Comparison of ENCODE assay signal across 9 mouse cellular contexts in the genomic region with DNA sequence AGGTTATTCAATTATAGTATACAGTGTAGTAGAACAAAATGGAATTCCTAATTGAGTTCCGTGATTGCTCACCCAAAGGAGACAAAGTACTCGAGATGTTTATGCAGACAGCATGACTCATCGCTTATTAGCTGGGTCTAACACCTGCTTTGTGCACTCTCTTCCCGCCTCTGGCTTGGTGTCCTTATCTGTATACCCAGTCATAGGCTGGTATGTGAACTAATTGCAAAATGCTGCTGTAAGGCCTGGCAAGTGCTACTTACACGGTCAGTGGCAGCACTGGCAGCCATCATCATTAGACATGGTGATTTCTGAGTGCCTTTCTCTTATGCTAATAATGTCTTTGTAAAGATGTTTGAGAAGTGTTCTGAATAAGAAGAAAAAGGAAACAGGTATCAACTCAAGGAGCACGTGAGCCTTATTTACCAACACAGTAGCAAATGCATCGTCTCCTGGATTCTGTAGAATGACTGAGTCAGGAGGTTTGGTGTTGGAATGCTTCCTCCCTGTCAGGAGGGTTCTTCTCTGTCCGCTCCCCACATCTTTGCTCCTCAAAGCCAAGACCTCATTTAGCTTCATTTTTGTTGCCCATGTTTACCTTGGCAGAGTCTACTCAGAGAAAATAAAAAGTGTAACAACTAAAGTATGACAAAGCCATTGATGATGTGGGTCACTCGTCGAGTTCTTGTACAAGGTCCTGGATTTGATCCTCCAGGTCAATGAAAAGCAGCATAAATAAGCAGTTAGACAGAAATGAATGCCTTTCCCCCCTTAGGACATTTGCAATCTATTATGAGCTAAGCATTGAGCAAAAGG.
DNase-seq lines count a peak whose midpoint lies in the region; ATAC-seq and TF ChIP-seq lines count a peak whose summit lies in the region.
"Had no signal": no experiment of that assay in that cellular context is flagged by ENCODE, and none has a peak within 500 bp of the region (broad histone marks: within the 10 kb centered on the region; RNA-seq: fewer than 3 reads in every experiment).

No protein-coding gene starts in this region.

- no peak for TF ChIP-seq CTCF in bone marrow, adult 2 months (IDR thresholded peaks at IDR 0.05; ENCODE audit: control insufficient read depth, insufficient read depth, low read length)

- no peak for DNase-seq in heart, embryonic 10.5 days (ENCODE audit: low spot score)
- no peak for DNase-seq in heart, adult 8-10 months (ENCODE audit: low spot score)
- DNase-seq in 416B (ENCODE audit: low read depth), result peak; percentile 89
- no peak for DNase-seq in liver, embryonic 11.5 days (ENCODE audit: low spot score)
- no peak for DNase-seq in cerebellum, adult 9-10 months
- no peak for DNase-seq in left cerebral cortex, adult 18-20 months (ENCODE audit: low spot score in 2 of 2)
- DNase-seq in cerebellum, adult 11-12 months, result no peak
- DNase-seq: gastrocnemius, postnatal 25 days had no signal

- 68% methylated on average over 10 of the region's 10 CpGs for WGBS in heart, embryonic 10.5 days
- WGBS in bone marrow, adult 2 months, result 51% methylated on average over 10 of the region's 10 CpGs
- WGBS in liver, embryonic 11.5 days, result 58% methylated on average over 10 of the region's 10 CpGs

- no peak overlapping the region for H3K4me2 ChIP-seq in liver, embryonic 11.5 days

- ATAC-seq in liver, embryonic 11.5 days (replicated peaks; ENCODE audit: low FRiP score), result peak; percentile 95

- H3K36me3 ChIP-seq in heart, embryonic 10.5 days, result no peaks in the 10 kb centered on the region
- no peaks in the 10 kb centered on the region for H3K36me3 ChIP-seq in liver, embryonic 11.5 days (ENCODE audit: control insufficient read depth, insufficient read depth, low read length)

- peaks cover 37% of the 10 kb centered on the region for H3K4me1 ChIP-seq in heart, embryonic 10.5 days
- H3K4me1 ChIP-seq in bone marrow, adult 2 months (ENCODE audit: control insufficient read depth, insufficient read depth, low read length), result no peaks in the 10 kb centered on the region; the same call in none of the 2 replicates
- peaks cover 44% of the 10 kb centered on the region for H3K4me1 ChIP-seq in liver, embryonic 11.5 days (replicated peaks; ENCODE audit: control insufficient read depth, insufficient read depth, low read length)

- H3K9me3 ChIP-seq in heart, embryonic 10.5 days, result no peaks in the 10 kb centered on the region
- no peaks in the 10 kb centered on the region for H3K9me3 ChIP-seq in liver, embryonic 11.5 days (ENCODE audit: control insufficient read depth, low read length)

- 0 out of 2 replicates have a peak overlapping the region, but pooled peaks have one; percentile 30 for H3K9ac ChIP-seq in liver, embryonic 11.5 days (ENCODE audit: low read depth, low read length)

- peak overlapping the region; percentile 56; the same call in 1 of the 2 replicates for H3K27ac ChIP-seq in heart, embryonic 10.5 days
- H3K27ac ChIP-seq in bone marrow, adult 2 months (ENCODE audit: control insufficient read depth, insufficient read depth, low read depth, low read length, poor library complexity), result peak overlapping the region; percentile 34; the same call in 1 of the 2 replicates
- peak overlapping the region; percentile 68; the same call in 1 of the 2 replicates for H3K27ac ChIP-seq in liver, embryonic 11.5 days (ENCODE audit: low read depth, low read length)

- no peaks in the 10 kb centered on the region for H3K27me3 ChIP-seq in heart, embryonic 10.5 days (ENCODE audit: insufficient read depth, poor library complexity, severe bottlenecking)
- H3K27me3 ChIP-seq in liver, embryonic 11.5 days (replicated peaks; ENCODE audit: control insufficient read depth, insufficient read depth, low read length), result no peaks in the 10 kb centered on the region

- no peak for TF ChIP-seq POLR2A in bone marrow, adult 2 months (IDR thresholded peaks at IDR 0.05; ENCODE audit: borderline replicate concordance, control insufficient read depth, low read depth, low read length)

- H3K4me3 ChIP-seq in heart, embryonic 10.5 days, result no peak overlapping the region
- no peak overlapping the region for H3K4me3 ChIP-seq in bone marrow, adult 2 months (replicated peaks; ENCODE audit: control insufficient read depth, low read depth, low read length)
- H3K4me3 ChIP-seq in liver, embryonic 11.5 days (ENCODE audit: low read depth, low read length), result no peak overlapping the region
